Mouse (Mus musculus) cerebellum, adult 18-20 months (tissue): ENCODE data around the gene Scfd2.
A peak's percentile ranks its signal among the peaks of the same experiment; 100 is the strongest.

Experiments used
- DNase-seq, 2 experiments: peaks; one replicate each; pipeline ENCODE4 v3.0.0; 2021

Scfd2 gene

GRCm38 (mm10) chr5:74531630-74532280 lies at the start of gene Scfd2:
Gene Scfd2 (minus strand): TSS chr5:74531759.
- peak; percentile 96 to 98 for DNase-seq

GRCm38 (mm10) chr5:74571767-74572166 lies 40.2 kb upstream of the Scfd2 start:
- no peak for DNase-seq

- DNase-seq = no peak
These were observed 29.6 kb upstream of the Scfd2 start for GRCm38 (mm10) chr5:74561151-74561550.

GRCm38 (mm10) chr5:74549566-74549965 lies 18.0 kb upstream of the Scfd2 start:
- DNase-seq = no peak

GRCm38 (mm10) chr5:74545606-74546005 lies 14.0 kb upstream of the Scfd2 start:
- no peak for DNase-seq

GRCm38 (mm10) chr5:74536180-74536947 lies 4.8 kb upstream of the Scfd2 start:
- DNase-seq = no peak

GRCm38 (mm10) chr5:74535240-74536021 lies 3.9 kb upstream of the Scfd2 start, which contains the start of gene Fip1l1:
Gene Fip1l1 (plus strand): TSS chr5:74535449.
- peak; percentile 88 to 96 for DNase-seq

- DNase-seq = peak in 1 of 2 experiments; percentile 11
These were observed 774 bp downstream of the Scfd2 start for GRCm38 (mm10) chr5:74530785-74531184.

GRCm38 (mm10) chr5:74527025-74527424 lies 4.5 kb downstream of the Scfd2 start:
- no peak for DNase-seq

GRCm38 (mm10) chr5:74511686-74512085 lies 19.9 kb downstream of the Scfd2 start:
- peak; percentile 37 to 60 for DNase-seq

- no peak for DNase-seq
These were observed 38.9 kb downstream of the Scfd2 start for GRCm38 (mm10) chr5:74492705-74493104.

- DNase-seq = no peak
These were observed 46.9 kb downstream of the Scfd2 start for GRCm38 (mm10) chr5:74484646-74485045.

GRCm38 (mm10) chr5:74482633-74483032 lies 48.9 kb downstream of the Scfd2 start:
- no peak for DNase-seq

GRCm38 (mm10) chr5:74482034-74482433 lies 49.5 kb downstream of the Scfd2 start:
- DNase-seq = peak in 1 of 2 experiments; percentile 17

GRCm38 (mm10) chr5:74480409-74480808 lies 51.1 kb downstream of the Scfd2 start:
- DNase-seq = no peak

GRCm38 (mm10) chr5:74479947-74480346 lies 51.6 kb downstream of the Scfd2 start:
- DNase-seq = no peak

GRCm38 (mm10) chr5:74479157-74479556 lies 52.4 kb downstream of the Scfd2 start:
- no peak for DNase-seq

GRCm38 (mm10) chr5:74476551-74476950 lies 55.0 kb downstream of the Scfd2 start:
- DNase-seq = no peak

- DNase-seq = no peak
These were observed 58.4 kb downstream of the Scfd2 start for GRCm38 (mm10) chr5:74473117-74473516.

- DNase-seq = no peak
These were observed 60.7 kb downstream of the Scfd2 start for GRCm38 (mm10) chr5:74470819-74471218.

GRCm38 (mm10) chr5:74469620-74470019 lies 61.9 kb downstream of the Scfd2 start:
- no peak for DNase-seq

- no peak for DNase-seq
These were observed 63.8 kb downstream of the Scfd2 start for GRCm38 (mm10) chr5:74467753-74468152.

GRCm38 (mm10) chr5:74456759-74457158 lies 74.8 kb downstream of the Scfd2 start:
- DNase-seq = no peak
